20 mouse cellular contexts compared by ENCODE assay signal in genomic region chr16:92966069-92966866, GRCm38 (mm10).
"Had no signal": no experiment of that assay in that cellular context is flagged by ENCODE, and none has a peak within 500 bp of the region (broad histone marks: within the 10 kb centered on the region; RNA-seq: fewer than 3 reads in every experiment).

No protein-coding gene starts in this region.

- H3K27me3 ChIP-seq: liver, embryonic 15.5 days; midbrain, embryonic 12.5 days; neural tube, embryonic 13.5 days; neural tube, embryonic 15.5 days had no signal

- DNase-seq: lung, adult 18-20 months; lung, postnatal 14 days; lung, postnatal 4 days; midbrain, embryonic 14.5 days; retina, postnatal 1 day; right cerebral cortex, adult 18-20 months; right cerebral cortex, postnatal 25 days; right cerebral cortex, postnatal 4 days; spleen, adult 18-20 months; thymus, adult 18-20 months; thymus, postnatal 14 days; thymus, postnatal 36 days had no signal

- H3K4me1 ChIP-seq: liver, embryonic 15.5 days; neural tube, embryonic 13.5 days; neural tube, embryonic 15.5 days had no signal

- H3K4me2 ChIP-seq: liver, embryonic 15.5 days; lung, embryonic 14.5 days; midbrain, embryonic 12.5 days; neural tube, embryonic 13.5 days; neural tube, embryonic 15.5 days had no signal

- H3K36me3 ChIP-seq: liver, embryonic 15.5 days; midbrain, embryonic 10.5 days; midbrain, embryonic 12.5 days; neural tube, embryonic 13.5 days; neural tube, embryonic 15.5 days had no signal

- H3K4me3 ChIP-seq: liver, embryonic 15.5 days; midbrain, embryonic 10.5 days; midbrain, embryonic 12.5 days; myocyte; neural tube, embryonic 13.5 days; neural tube, embryonic 15.5 days had no signal

- H3K9ac ChIP-seq: liver, embryonic 15.5 days; lung, embryonic 14.5 days; midbrain, embryonic 12.5 days; neural tube, embryonic 13.5 days; neural tube, embryonic 15.5 days had no signal

- H3K27ac ChIP-seq: liver, embryonic 15.5 days; midbrain, embryonic 10.5 days; midbrain, embryonic 12.5 days; neural tube, embryonic 13.5 days; neural tube, embryonic 15.5 days had no signal

- ATAC-seq: midbrain, embryonic 16.5 days had no signal

- H3K9me3 ChIP-seq: liver, embryonic 15.5 days; midbrain, embryonic 10.5 days; midbrain, embryonic 12.5 days; neural tube, embryonic 13.5 days; neural tube, embryonic 15.5 days had no signal
